Mouse (Mus musculus): ENCODE results near the gene Zfp423.

Gene Zfp423

DNA sequence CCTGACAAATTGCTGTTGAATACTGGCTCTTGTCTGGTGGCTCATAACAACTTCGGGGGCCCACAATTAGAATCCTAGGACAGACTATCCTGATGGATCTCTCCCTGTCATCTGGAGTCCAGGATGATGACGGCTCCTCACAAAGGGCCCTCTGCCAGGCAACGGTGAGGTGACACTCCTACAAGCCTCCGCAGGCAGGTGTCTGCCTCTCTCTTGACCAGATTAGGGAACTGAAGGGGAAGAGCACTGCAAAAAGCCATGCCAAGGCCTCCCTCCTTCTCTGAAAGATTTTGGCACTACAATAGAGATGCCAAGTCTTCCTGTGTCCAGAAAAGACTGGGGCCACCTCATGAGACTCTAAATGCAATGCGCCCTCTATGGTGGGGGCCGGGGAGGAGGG, 7.1 kb downstream of the Zfp423 start:
- DNase-seq (ENCODE audit: low read depth in 2 of 2, low spot score in 2 of 2) = no peak

DNA sequence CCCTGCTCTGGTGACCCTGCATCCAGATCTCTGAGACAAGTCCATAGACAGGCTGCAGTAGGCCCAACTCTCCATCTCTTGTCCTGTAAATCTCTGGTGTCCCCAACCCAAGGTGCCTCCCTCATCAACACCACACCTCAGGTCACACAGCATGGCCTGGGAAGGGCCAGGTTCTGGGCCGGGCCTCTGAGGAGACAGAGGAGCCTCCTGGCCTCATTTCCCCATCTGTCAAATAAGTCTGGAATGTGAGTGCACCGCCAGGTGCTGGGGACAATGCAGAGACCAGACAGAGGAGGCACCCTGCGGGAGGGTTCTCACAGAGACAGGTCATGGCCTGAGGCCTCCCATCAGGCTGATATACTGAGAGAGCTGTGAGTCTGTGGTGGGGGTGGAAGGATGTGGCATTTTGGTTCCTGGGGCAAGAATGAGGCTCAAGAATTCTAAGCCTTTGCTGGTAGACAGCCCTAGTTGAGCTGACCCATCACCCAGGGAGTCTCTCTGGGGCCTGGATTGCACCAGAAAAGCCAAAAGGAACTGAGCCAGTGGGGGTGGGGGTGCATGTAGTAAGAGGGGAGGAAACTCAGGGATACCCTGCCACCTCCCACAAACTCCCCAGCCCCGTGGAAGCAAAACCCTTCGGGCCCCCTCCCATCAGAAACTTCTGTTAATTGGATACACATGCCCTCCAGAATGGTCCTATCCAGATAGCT, 15.0 kb downstream of the Zfp423 start:
- DNase-seq (ENCODE audit: low read depth in 2 of 2, low spot score in 2 of 2) = no peak

DNA sequence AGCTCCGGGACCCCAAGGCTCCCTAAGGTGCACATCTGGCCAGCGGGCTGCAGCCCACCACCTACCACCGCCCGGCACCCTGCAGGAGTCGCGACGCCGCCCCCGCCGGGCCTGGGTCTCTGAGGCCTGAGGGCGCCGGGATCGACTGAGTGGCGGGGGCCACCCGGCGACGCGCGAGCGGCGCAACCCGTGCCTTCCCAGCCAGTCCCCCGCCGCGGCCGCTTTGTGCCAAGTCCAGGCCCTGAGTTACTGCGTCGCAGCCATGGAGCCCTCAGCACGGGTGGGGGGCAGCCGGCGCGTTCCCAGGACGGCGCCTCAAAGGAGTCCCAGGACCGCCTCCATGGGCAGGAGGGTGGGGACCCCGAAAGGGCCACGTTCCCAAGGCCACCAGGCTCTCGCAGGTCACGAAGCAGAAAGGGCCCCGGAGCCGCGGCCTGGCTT, 15.7 kb downstream of the Zfp423 start:
- no peak for DNase-seq (ENCODE audit: low read depth in 2 of 2, low spot score in 2 of 2)

DNA sequence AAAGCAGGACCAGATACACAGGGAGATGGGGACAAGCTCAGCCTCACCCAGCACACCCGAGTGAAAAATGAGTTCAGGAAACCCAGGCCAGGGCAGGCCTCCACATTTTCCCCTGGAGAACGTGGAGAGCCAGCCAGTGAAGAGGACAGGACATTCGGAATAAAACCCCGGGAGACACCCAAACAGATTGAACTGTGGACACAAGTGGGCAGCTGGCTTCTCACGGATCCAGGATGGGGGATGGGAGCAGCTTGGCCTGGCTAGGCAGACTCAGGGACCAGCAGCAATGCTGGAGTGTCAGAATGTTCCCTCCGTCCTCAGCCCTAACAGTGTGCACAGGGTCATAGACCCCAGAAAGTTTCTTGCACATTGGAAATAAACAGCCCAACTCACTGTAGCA, 18.7 kb downstream of the Zfp423 start:
- no peak for DNase-seq (ENCODE audit: low read depth in 2 of 2, low spot score in 2 of 2)

DNA sequence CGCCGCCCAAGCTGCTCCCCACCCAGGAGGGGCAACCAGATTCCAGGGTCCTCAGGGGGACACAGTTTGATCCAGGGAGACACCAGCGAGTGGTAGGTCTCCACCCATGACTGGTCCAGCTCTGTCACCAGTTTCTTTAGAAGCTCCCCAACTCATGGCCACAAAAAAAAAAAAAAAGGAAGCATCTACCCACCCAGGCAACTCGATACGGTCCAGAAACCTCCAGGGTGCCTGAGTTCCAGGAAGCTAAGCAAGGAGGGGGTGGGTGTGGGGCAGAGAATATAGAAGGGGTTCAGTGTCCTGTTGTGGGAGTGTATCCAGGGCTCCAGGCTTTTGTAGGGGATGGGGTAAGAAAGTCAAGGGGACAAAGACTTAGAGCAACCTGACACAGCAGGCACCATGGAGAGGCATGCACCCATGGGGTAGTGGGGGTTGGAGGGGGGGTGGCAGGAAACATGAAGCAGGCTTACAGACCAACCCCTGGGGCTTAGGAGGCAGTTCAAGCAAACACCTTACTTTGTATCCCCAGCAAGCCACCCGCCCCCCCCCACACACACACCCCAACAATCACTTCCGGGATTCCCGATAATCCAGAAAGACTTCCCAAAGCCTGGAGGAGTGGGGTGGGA, 20.0 kb downstream of the Zfp423 start:
- no peak for DNase-seq (ENCODE audit: low read depth in 2 of 2, low spot score in 2 of 2)

DNA sequence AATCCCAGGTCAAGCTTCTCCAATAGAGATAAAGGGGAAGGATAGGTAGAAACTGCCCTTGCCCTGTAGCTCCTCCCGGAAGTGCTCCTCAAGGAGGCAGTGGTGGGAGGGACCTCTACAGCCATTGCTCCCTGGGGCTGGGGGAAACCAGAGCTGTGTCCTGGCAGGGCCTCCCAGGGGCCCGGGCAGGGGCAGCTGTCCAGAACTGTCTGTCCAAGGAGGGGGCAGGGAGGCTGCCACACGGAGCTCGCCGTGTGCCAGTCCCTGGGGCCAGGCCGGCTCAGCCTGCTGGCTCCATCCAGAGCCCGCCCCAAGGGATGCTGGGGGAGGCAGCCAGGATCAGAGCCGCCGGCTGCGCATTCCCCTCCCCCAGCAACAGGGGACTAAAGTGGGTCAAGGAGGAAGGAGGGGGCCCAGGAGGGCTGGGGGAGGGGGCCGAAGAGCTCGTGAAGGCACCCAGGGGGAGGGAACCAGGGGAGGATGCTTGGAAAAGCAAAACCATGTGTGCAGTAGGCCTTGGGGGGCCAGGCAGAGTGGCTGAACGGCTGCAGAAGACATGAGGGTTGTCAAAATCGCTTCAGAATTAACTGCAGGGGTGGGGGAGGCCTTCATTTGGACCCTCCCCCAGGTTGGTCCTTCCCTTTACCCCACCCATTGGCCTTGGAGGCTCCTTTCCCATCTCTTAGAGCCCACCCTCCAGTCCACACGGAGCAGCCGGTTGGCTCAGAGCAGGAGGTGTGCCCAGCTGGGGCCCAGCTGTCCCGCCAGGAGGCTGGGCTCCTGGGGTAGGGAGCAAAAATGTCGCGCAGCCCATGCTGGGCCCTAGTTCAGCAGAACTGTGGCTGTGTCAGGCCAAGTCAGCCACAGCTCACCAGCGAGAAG, 20.8 kb downstream of the Zfp423 start:
- no peak for DNase-seq (ENCODE audit: low read depth in 2 of 2, low spot score in 2 of 2)

DNA sequence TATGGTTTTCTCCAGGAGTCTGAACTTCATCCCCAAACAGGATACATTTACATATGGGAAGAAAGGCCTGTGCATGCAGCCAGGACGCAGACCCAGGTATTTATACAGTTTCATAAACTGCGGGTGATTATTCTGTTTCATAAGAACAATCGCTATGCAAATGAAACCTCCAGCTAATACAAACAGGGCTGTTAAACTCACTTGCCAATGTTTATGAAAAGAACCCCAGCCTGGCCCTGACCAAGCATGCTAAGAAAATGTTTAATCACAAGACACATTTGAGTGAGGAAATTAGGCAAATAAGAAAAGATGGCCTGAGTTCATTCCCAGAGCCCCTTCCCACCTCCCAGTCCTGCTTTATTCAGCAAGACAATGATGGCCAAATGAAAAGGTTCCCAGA, 22.2 kb downstream of the Zfp423 start:
- DNase-seq (ENCODE audit: low read depth in 2 of 2, low spot score in 2 of 2) = no peak

DNA sequence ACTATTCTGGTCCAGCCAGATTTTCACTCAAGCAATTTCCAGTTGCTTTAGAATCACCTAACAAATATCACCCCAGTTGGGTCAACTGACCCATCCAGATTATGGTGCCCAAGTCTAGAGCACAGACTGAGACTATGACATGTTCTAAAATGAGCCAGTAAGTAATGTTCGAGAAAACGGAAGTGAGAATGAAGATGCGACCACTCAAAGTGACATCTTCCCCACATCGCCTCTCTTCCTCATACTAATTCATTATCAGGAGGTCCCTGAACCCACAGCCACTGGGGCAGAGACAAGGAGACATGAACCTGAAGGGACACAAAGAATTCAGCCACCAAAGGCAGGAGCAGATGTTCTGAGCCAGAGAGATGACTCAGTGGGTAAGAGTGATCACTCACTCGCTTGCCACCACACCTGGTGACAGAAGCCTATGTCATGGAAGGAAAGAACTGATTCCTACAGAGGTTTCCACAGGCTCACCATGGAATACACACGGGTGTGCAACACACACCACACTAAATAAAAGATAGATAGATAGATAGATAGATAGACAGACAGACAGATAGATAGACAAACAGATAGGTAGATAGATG, 24.2 kb downstream of the Zfp423 start:
- DNase-seq (ENCODE audit: low read depth in 2 of 2, low spot score in 2 of 2) = no peak

DNA sequence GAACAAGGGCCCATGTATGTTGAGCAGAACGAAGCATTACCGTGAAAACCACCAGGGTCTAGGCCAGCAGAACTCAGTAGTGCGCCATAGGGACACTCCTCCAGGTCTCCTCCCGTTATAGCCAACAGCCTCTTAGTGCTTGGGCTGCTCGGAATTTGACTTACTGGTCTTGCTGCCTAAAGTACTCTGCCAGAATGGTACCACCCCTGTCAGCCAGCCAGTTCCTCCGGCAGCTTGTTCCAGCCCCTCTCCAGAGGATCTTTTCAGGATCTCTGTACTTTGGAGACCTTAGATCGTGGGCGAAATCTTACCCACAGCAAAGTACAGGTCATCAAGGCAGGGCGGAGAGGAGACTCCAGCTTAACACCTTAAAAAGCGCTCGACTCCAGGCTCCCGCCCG, 25.2 kb downstream of the Zfp423 start:
- DNase-seq (ENCODE audit: low read depth in 2 of 2, low spot score in 2 of 2) = no peak

DNA sequence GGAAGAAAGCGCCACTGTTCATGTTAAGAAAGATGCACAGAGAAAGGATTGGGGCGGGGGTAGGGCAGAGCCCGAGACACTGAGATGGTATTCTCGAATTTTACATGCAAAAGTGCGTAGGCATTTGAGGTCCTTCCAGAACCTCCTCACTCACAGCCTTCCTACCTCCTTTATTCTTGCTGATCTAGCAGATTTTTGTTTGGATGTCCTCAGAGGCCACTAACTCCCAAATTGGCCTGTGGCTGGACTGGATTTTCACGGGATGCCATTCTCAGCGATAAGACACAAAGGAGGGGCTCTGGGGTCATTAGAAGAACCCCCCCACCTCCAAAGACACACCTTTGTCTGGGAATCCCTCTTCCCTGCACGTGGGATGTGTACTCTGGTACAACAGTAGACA, 25.6 kb downstream of the Zfp423 start:
- DNase-seq (ENCODE audit: low read depth in 2 of 2, low spot score in 2 of 2) = no peak

DNA sequence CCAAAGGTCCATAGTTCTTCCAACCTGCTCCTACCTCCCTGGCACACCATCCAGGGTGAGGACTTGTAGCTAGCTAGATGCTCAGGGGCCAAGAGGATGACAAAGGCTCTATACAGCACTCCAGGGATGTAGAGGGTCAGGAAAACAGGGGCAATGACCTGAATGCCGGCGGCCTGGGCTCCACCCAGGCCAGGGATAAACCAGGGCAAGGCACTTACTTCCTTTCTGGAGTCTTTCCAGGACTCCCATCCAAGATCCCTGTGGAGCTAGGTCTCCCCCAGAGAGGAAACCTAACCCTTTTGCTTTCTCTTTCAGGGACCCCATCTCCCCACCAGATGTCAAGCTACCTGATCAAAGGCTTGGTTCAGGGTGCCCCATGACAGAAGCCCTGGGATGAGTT, 30.5 kb downstream of the Zfp423 start:
- DNase-seq (ENCODE audit: low read depth in 2 of 2, low spot score in 2 of 2) = no peak

DNA sequence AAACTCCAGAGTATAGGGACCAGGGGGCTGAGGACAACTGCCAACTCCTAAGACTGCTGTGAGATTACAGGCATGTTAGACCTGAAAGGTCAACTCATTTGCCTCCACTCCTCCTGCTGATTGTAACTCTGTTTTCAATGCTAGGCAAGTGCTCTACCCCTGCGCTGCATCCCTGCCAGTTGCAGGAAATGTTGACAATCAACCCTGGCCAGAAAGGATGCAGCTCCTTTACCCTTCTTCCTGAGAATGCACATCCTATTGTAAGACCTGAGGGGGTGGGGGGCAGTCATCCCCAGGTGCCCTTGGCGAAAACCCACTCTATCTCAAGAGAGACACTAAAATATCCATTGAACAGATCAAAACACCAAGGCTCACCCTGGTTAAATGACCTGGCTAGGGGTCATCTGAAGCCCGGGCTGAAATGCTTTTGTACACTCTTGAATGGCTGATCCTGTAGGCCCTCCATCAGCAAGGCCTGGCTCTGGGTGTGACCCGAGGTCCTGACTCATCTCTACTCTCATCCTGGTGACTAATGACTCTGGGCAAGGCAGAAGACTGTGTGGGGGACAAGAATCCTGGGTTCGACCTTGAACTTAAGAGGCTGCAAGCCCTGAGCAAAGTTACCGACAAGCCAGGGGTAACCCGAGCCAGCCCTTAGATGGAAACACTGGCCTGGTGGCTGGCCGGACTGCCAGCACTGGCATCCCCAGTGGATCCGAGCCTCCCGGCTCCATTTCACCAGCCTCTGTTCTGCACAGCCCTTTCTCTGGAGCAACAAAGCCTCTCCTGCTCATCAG, 32.2 kb downstream of the Zfp423 start:
- DNase-seq (ENCODE audit: low read depth in 2 of 2, low spot score in 2 of 2) = no peak

DNA sequence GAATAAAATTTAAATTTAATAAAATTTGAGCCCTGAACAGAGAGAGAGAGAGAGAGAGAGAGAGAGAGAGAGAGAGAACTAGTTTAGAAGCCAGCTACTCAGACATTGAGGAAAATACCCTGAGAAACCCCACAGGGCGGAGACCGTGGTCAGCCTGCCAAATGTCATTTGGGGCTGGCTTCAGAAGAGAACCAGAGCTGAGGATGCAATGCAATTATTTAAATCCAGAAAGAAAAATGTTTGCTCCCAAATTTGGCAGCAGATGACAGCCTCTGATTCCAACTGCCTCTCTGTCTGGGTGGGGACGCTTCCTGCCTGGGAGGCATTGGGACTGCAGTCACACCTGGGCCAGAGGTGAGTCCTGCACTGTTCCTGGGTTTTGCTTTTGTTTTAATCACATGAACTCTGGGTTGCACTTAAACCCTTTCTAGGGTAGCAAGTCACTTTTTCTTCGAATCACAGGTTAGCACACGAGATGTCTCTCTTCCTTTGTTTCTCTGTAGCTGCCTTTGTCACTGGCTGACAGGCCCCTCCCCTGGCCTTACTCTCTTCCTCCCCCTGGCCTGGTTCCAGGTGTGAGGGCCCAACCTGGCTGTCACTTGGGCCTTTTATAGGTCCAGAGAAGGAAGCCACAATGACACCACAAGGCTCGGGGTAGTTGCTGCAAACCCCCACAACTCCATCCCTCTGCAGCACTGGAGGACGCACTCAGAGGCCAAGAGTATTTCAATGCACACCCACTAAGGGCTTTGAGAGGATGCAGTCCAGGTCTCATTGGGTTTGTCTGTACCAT, 33.1 kb downstream of the Zfp423 start:
- no peak for DNase-seq (ENCODE audit: low read depth in 2 of 2, low spot score in 2 of 2)

DNA sequence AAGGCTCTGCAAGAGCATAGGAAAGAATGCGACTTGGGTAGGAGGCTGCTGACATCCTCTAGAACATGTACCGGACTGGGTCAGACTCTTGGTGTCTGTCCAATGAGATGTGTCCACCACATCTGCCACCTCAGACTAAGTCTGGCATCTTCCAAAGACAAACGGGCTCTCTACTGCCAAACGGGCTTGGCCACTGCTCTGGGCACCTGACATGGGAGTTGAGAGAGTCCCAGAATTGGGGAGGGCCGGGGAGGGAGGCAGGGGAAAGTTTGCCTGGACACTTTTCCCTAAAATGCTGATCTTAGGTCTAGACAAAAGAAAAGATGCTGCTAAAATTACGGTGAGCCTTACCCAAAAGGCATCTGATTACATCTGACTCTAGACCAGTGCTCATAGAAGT, 36.5 kb downstream of the Zfp423 start:
- DNase-seq (ENCODE audit: low read depth in 2 of 2, low spot score in 2 of 2) = no peak

DNA sequence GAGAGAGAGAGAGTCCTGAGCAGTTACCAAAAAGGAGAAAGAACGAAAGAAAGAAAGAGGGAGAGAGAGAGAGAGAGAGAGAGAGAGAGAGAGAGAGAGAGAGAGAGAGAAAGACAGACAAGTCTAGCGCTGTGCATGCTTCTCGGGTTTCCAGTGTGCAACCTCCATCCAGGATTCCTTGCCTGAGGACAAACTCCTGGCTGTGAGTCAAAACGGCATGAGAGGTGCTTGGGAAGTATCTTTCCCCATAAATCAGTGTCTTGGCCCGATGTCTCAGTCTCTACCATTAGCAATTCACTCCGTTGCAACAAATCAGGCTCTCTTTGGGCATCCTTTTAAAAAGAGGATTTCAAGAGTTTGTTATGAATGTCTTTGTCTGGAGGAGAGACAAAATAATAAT, 36.9 kb downstream of the Zfp423 start:
- no peak for DNase-seq (ENCODE audit: low read depth in 2 of 2, low spot score in 2 of 2)

DNA sequence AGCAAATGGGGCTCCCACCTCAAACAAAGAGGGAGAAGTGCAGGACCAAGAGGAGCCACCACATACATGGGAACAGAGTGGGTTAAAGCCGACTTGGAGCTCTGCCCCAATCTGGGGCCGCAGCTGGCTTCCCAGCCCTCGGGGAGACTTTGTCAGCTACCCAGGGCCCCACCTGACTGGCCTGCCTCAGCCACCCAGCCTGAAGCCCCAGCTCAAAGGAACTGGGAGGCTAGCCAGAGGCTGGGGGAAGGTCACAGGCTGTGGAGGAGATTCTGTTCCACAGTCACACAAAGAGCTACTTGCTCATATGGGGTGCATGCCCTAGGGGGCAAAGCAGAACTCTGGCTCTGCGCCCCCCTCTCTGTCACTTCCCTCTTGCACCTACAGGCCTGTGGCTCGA, 41.4 kb downstream of the Zfp423 start:
- no peak for DNase-seq (ENCODE audit: low read depth in 2 of 2, low spot score in 2 of 2)

DNA sequence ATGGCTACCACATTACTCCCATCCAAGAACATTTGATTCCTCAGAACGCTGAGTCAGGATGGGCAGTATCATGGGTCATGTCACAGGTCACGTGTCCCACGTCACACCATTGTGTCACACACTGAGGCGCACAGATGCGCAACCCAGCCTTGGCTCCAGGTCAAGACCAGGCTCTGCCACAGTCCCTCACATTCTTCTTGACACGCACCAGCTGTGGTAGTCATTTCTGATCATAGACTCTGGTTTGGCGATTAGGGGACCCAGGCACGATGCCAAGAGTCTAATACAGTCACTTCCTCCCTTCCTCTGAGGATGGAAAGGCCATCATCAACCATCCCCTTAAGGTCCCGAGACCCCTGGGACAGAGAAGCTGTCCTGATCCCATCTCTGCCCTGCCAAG, 43.6 kb downstream of the Zfp423 start:
- no peak for DNase-seq (ENCODE audit: low read depth in 2 of 2, low spot score in 2 of 2)

DNA sequence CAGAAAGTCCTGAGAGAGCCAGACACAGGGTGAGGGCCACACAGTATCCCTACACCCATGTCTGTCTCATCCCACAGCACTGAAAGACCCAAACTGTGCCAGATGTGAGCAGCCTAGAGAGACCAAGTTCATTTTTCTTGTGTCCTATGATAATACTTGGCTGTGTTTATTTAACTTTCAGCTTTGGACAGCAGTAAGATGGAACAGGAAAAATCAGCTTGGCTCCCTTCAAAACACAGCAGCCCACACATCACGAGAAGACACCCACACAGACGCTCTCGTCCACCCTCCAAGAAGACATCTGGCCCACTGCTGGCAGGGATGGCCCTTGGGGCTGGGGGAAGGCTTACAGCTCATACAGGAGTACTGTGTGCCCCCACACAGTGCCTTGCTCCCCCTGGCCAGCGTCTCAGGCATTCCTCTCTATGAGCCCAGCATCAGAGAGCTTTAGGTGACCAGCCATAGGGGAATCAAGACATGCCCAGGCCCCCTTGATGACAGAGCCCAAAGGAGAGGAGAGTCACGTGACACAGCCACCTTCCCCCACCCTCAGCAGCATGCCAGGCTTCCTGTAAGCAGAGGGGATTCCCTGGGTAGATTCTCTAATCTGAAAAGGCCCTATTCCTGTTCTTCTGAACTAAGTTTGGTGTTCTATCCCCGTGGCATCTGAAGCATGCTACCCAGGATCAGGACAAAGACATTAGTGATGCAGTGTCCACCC, 45.0 kb downstream of the Zfp423 start:
- no peak for DNase-seq (ENCODE audit: low read depth in 2 of 2, low spot score in 2 of 2)

DNA sequence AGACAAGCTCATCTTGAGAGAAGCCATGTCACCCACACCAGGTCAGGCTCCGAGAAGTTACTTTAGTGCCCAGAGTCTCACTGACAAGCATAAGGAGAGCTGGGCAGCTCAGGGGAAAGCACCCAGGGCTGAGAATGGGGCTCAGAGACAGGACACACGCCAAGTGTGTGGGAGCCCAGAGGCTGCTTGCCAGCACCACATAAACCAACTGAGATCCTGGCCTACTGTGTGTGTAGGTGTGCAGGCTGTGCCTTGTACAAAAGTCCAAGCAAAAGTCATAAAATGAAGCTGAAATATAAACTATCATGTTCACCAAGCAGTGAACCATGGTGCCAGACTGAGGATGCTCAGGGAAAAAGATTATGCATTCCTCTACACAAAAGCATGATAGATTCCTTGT, 50.5 kb downstream of the Zfp423 start:
- no peak for DNase-seq (ENCODE audit: low read depth in 2 of 2, low spot score in 2 of 2)

DNA sequence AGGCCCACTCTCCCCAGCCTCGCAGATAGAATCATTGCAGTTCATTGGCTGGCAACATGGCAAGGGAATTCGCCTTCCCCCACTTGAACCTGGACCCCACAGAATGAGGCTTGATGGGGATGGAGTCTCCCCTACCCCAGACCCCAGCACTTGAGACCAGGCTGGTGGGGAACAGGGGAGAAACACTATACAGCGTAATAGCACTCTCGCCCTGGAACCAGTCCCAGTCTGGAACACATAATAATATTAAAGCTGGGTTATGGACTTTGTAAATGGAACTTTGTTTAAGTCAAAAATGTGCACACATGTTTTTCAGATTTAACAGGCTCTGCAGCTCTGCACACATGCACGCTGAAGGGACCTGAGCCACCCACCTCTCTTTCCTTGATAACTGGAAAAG, 54.0 kb downstream of the Zfp423 start:
- DNase-seq (ENCODE audit: low read depth in 2 of 2, low spot score in 2 of 2) = no peak

Data from CD8-positive naive resting alpha-beta T cell, adult 2 months (primary cell).